Comparison of ENCODE assay signal across 13 mouse cellular contexts in genomic region chr1:90909161-90909560, GRCm38 (mm10). TPM values are rescaled to one million over a fixed set of nuclear protein-coding genes. Genes with fewer than 3 reads are reported as not detected.
A peak's percentile ranks its signal among the peaks of the same experiment; 100 is the strongest.
DNase-seq lines count a peak whose midpoint lies in the region; ATAC-seq and TF ChIP-seq lines count a peak whose summit lies in the region.
"Had no signal": no experiment of that assay in that cellular context is flagged by ENCODE, and none has a peak within 500 bp of the region (broad histone marks: within the 10 kb centered on the region; RNA-seq: fewer than 3 reads in every experiment).

No protein-coding gene starts in this region.

- no peaks in the 10 kb centered on the region for H3K4me1 ChIP-seq in neural tube, embryonic 14.5 days (ENCODE audit: control insufficient read depth, insufficient read depth, low read length)
- peaks cover 32% of the 10 kb centered on the region for H3K4me1 ChIP-seq in intestine, embryonic 15.5 days (replicated peaks)
- H3K4me1 ChIP-seq in stomach, embryonic 15.5 days, result peaks cover 9% of the 10 kb centered on the region
- peaks cover 11% of the 10 kb centered on the region for H3K4me1 ChIP-seq in hindbrain, embryonic 13.5 days (replicated peaks)

- ATAC-seq in neural tube, embryonic 14.5 days (ENCODE audit: low read depth), result 0 out of 2 replicates have a peak, but pooled peaks have one; percentile 46
- ATAC-seq in intestine, embryonic 15.5 days, result peak; percentile 60
- ATAC-seq in stomach, embryonic 15.5 days (ENCODE audit: insufficient read depth, low FRiP score, low read depth), result 0 out of 2 replicates have a peak, but pooled peaks have one; percentile 44
- no peak for ATAC-seq in cerebellum, adult (ENCODE audit: insufficient number of reproducible peaks, low FRiP score, low TSS enrichment)
- ATAC-seq in hindbrain, embryonic 13.5 days (ENCODE audit: low FRiP score), result no peak; the same call in 1 of the 2 replicates

- H3K27ac ChIP-seq in gastrocnemius, adult 2 months, result peak overlapping the region; percentile 74
- H3K27ac ChIP-seq in neural tube, embryonic 14.5 days (ENCODE audit: low read depth, low read length), result no peak overlapping the region
- H3K27ac ChIP-seq in intestine, embryonic 15.5 days, result peak overlapping the region; percentile 79
- H3K27ac ChIP-seq in stomach, embryonic 15.5 days, result peak overlapping the region; percentile 23
- H3K27ac ChIP-seq in hindbrain, embryonic 13.5 days, result no peak overlapping the region

- no peak overlapping the region for H3K4me2 ChIP-seq in neural tube, embryonic 14.5 days (ENCODE audit: low read depth, low read length)
- peak overlapping the region; percentile 51 for H3K4me2 ChIP-seq in intestine, embryonic 15.5 days (replicated peaks)
- peak overlapping the region; percentile 38 for H3K4me2 ChIP-seq in stomach, embryonic 15.5 days
- no peak overlapping the region for H3K4me2 ChIP-seq in hindbrain, embryonic 13.5 days

- peak overlapping the region; percentile 60 for H3K4me3 ChIP-seq in gastrocnemius, adult 2 months
- H3K4me3 ChIP-seq in neural tube, embryonic 14.5 days (ENCODE audit: low read depth, low read length), result no peak overlapping the region
- H3K4me3 ChIP-seq in intestine, embryonic 15.5 days (replicated peaks), result no peak overlapping the region
- H3K4me3 ChIP-seq in stomach, embryonic 15.5 days (replicated peaks), result no peak overlapping the region
- H3K4me3 ChIP-seq in hindbrain, embryonic 13.5 days, result no peak overlapping the region

- intact Hi-C loops in gastrocnemius, adult 2 months (cut with DNase I), result no loop called here

- no peak for TF ChIP-seq CTCF in gastrocnemius, adult 2 months (IDR thresholded peaks at IDR 0.05)

- peak; percentile 42 for DNase-seq in gastrocnemius, adult 2 months
- no peak for DNase-seq in gastrocnemius, adult 18-20 months (ENCODE audit: low spot score)
- no peak for DNase-seq in neural tube, embryonic 10.5 days (ENCODE audit: extremely low spot score, low spot score)
- DNase-seq: cerebellum, postnatal 14 days had no signal

- H3K9ac ChIP-seq in neural tube, embryonic 14.5 days (replicated peaks; ENCODE audit: low read depth, low read length), result no peak overlapping the region
- no peak overlapping the region for H3K9ac ChIP-seq in intestine, embryonic 15.5 days
- no peak overlapping the region for H3K9ac ChIP-seq in stomach, embryonic 15.5 days
- H3K9ac ChIP-seq in hindbrain, embryonic 13.5 days, result no peak overlapping the region

- H3K9me3 ChIP-seq in neural tube, embryonic 14.5 days (ENCODE audit: control insufficient read depth, low read length), result no peaks in the 10 kb centered on the region
- H3K9me3 ChIP-seq in intestine, embryonic 15.5 days, result no peaks in the 10 kb centered on the region
- no peaks in the 10 kb centered on the region for H3K9me3 ChIP-seq in stomach, embryonic 15.5 days
- H3K9me3 ChIP-seq in hindbrain, embryonic 13.5 days, result no peaks in the 10 kb centered on the region

- no peaks in the 10 kb centered on the region for H3K27me3 ChIP-seq in neural tube, embryonic 14.5 days (ENCODE audit: control insufficient read depth, insufficient read depth, low read length)
- no peaks in the 10 kb centered on the region for H3K27me3 ChIP-seq in intestine, embryonic 15.5 days (replicated peaks)
- H3K27me3 ChIP-seq in stomach, embryonic 15.5 days (replicated peaks), result no peaks in the 10 kb centered on the region
- H3K27me3 ChIP-seq in hindbrain, embryonic 13.5 days, result peaks cover 18% of the 10 kb centered on the region; the same call in 1 of the 2 replicates

- H3K36me3 ChIP-seq in neural tube, embryonic 14.5 days (ENCODE audit: control insufficient read depth, insufficient read depth, low read length), result no peaks in the 10 kb centered on the region
- no peaks in the 10 kb centered on the region for H3K36me3 ChIP-seq in intestine, embryonic 15.5 days
- H3K36me3 ChIP-seq in stomach, embryonic 15.5 days, result no peaks in the 10 kb centered on the region
- no peaks in the 10 kb centered on the region for H3K36me3 ChIP-seq in hindbrain, embryonic 13.5 days

RNA-seq across cellular contexts. Expression of gene Mlph, which starts 5.7 kb away (rescaled TPM):
- under 1 TPM; 0.20 to 0.25 TPM for total RNA-seq in gastrocnemius, adult 2 months (2021)
- total RNA-seq in gastrocnemius, adult 18-20 months (2021), result under 1 TPM; 0.21 to 0.32 TPM
- polyA plus RNA-seq in neural tube, embryonic 14.5 days (2014; fragmentation: Nextera tagmentation; extraction: Ambion mirVana), result 0.26 TPM in 1 of 2 replicates, not detected in the other
- 0.85 and 1.6 TPM in 2 replicates for polyA plus RNA-seq in intestine, embryonic 15.5 days (2015; fragmentation: Nextera tagmentation; extraction: Ambion mirVana)
- 1.8 and 2.3 TPM in 2 replicates for polyA plus RNA-seq in stomach, embryonic 15.5 days (2015; fragmentation: Nextera tagmentation; extraction: Ambion mirVana)
- polyA plus RNA-seq in hindbrain, embryonic 13.5 days (2015; fragmentation: Nextera tagmentation; extraction: Ambion mirVana), result 0.04 and 0.17 TPM in 2 replicates
- total RNA-seq: neutrophil, adult 5-6 weeks had no signal

RNA-seq across cellular contexts. Expression of gene Prlh, which starts 43.7 kb away (rescaled TPM):
- not detected for total RNA-seq in gastrocnemius, adult 2 months (2021)
- not detected for total RNA-seq in gastrocnemius, adult 18-20 months (2021)
- polyA plus RNA-seq in neural tube, embryonic 14.5 days (2014; fragmentation: Nextera tagmentation; extraction: Ambion mirVana), result not detected in 2 replicates
- not detected in 2 replicates for polyA plus RNA-seq in intestine, embryonic 15.5 days (2015; fragmentation: Nextera tagmentation; extraction: Ambion mirVana)
- polyA plus RNA-seq in stomach, embryonic 15.5 days (2015; fragmentation: Nextera tagmentation; extraction: Ambion mirVana), result not detected in 2 replicates
- not detected in 2 replicates for polyA plus RNA-seq in hindbrain, embryonic 13.5 days (2015; fragmentation: Nextera tagmentation; extraction: Ambion mirVana)
- total RNA-seq: neutrophil, adult 5-6 weeks had no signal
- polyA plus RNA-seq: large intestine, adult 2 months; liver, embryonic 16.5 days; testis, adult 2 months had no signal

Comparison
In these comparisons a context has a peak if more than half of its experiments do, and no peak if none do; other contexts are left out.
1. H3K27ac ChIP-seq: peak in gastrocnemius, adult 2 months (single experiment), intestine, embryonic 15.5 days (single experiment) and stomach, embryonic 15.5 days (single experiment); none in neural tube, embryonic 14.5 days (single experiment) and hindbrain, embryonic 13.5 days (single experiment).
2. ATAC-seq: peak in neural tube, embryonic 14.5 days (single experiment), intestine, embryonic 15.5 days (single experiment) and stomach, embryonic 15.5 days (single experiment); none in cerebellum, adult (single experiment) and hindbrain, embryonic 13.5 days (single experiment).
3. H3K4me2 ChIP-seq: peak in intestine, embryonic 15.5 days (single experiment) and stomach, embryonic 15.5 days (single experiment); none in neural tube, embryonic 14.5 days (single experiment) and hindbrain, embryonic 13.5 days (single experiment).